Mouse (Mus musculus): ENCODE results near the gene Msh5.

- TF ChIP-seq GATA1 (IDR thresholded peaks at IDR 0.05; ENCODE audit: low read length) (no peak), TAL1 (IDR thresholded peaks at IDR 0.05; ENCODE audit: low read length) (no peak)
These were observed 2.8 kb downstream of the Msh5 start for GRCm38 (mm10) chr17:35043794-35044193.

All from erythroblast, embryonic 14.5 days (primary cell).